Mouse (Mus musculus) lung, postnatal 14 days (tissue): ENCODE measurements around the gene Gm21698.
"Not testable (repeated sequence)": the region's sequence is repeated elsewhere in the genome, so short reads cannot be mapped to it uniquely, and the experiment has no call there.

Source experiments
- DNase-seq: peaks from one replicate; pipeline ENCODE4 v3.0.0; 2021

Gm21698 gene

GRCm38 (mm10) chr5:25988550-25988949 lies at the start of gene Gm21698:
TSS of gene Gm21698 (minus strand) at chr5:25988650.
- DNase-seq, result not testable (repeated sequence)

GRCm38 (mm10) chr5:26022816-26023215 lies 34.4 kb upstream of the Gm21698 start, which contains the start of gene Gm5862:
TSS of gene Gm5862 (minus strand) at chr5:26022916.
- not testable (repeated sequence) for DNase-seq

GRCm38 (mm10) chr5:26007697-26008096 lies 19.2 kb upstream of the Gm21698 start:
- not testable (repeated sequence) for DNase-seq

GRCm38 (mm10) chr5:26006937-26007695 lies 18.7 kb upstream of the Gm21698 start:
- not testable (repeated sequence) for DNase-seq

GRCm38 (mm10) chr5:26004698-26005097 lies 16.2 kb upstream of the Gm21698 start, which contains the start of gene Gm1979:
TSS of gene Gm1979 (minus strand) at chr5:26004798.
- DNase-seq, result not testable (repeated sequence)

- DNase-seq, result not testable (repeated sequence)
Measured at GRCm38 (mm10) chr5:25972563-25972962, 15.9 kb downstream of the Gm21698 start, which contains the start of gene Gm21680. TSS of gene Gm21680 (minus strand) at chr5:25972663.

DNA sequence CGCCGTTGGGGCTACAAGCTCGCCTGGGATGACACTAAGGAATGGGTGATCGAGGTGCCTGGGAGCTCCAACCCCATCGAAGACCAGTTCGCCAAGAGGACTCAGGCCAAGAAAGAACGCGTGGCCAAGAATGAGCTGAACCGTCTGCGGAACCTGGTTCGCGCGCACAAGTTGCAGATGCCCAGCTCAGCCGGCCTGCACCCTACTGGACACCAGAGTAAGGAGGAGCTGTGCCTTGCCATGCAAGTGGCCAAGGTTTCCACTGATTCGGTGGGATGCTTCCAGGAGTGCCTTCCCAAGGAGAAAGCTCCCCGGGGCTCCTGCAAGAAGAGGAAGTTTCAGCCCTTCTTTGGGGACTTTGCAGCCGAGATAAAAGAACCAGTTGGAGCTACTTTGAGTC lies 31.4 kb downstream of the Gm21698 start:
- DNase-seq, result not testable (repeated sequence)

DNA sequence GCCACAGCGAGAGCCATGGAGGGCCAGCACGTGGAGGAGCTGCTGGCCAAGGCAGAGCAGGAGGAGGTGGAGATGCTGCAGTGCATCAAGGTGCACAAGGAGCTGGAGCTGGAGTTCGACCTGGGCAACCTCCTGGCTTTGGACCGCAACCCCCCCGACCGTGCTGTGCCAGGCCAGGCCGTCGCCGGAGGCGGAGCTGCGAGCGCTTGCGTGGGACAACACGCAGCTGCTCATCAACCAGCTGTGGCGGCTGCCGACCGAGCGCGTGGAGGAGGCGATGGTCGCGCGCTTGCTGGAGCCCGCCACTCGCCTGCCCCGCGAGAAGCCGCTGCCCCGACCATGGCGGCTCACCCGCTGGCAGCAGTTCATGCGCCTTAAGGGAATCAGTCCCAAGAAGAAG lies 31.8 kb downstream of the Gm21698 start:
- DNase-seq, result not testable (repeated sequence)

DNA sequence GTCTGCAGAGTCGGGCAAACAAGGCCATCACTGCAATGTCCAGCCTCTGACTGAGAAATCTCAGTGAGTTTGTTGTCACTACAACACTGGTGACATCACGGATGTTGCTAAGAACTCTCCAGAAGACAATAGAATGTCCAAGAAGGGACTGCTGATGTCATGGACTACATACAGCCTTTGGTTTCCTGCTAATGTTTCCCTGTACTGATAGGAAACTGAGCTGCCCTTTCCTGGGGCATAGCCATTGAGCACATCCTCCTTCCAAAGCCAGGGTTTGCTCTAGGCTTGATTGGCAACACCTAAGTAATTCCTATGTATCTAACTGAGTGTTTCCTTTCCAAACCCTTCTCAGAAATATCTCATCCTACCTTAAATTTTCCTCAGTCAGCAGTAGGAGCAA lies 34.1 kb downstream of the Gm21698 start, which contains the start of gene Gm21671:
Gm21671 (minus strand) TSS at position 101 of the 400 bp plus-strand sequence.
- not testable (repeated sequence) for DNase-seq

GRCm38 (mm10) chr5:25945391-25945790 lies 43.1 kb downstream of the Gm21698 start:
- DNase-seq, result not testable (repeated sequence)

- not testable (repeated sequence) for DNase-seq
Measured at GRCm38 (mm10) chr5:25942281-25942680, 46.2 kb downstream of the Gm21698 start, which contains the start of gene Gm21663. TSS of gene Gm21663 (minus strand) at chr5:25942381.
